Mouse (Mus musculus): Measurements from ENCODE around the gene Kcnip1. TPM values are rescaled to one million over a fixed set of nuclear protein-coding genes. Genes with fewer than 3 reads are reported as not detected.

The Kcnip1 gene
- polyA plus RNA-seq, 1 experiment from 2014 or later = 0.62 TPM

DNA sequence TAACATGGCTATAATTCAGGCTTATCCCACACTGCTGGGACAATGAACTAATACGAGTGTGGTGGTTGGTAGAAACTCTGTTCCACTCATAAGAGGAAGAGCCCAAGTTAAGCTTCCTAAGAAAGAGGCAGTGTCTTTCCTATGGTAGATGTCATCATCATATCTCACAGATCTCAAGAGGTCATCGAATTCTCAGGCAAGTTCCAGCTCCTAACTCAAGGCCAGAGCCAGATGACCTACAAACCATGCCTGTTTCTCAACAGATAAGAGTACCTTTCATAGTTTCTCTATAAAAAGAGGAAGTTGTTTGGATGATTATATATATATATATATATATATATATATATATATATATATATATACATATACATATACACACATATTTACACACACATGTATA, 6.4 kb downstream of the Kcnip1 start:
- 81% methylated on average over 2 of the region's 2 CpGs for WGBS
- no peak for DNase-seq
- Histone ChIP-seq H3K36me3 (ENCODE audit: insufficient read depth) (no peaks in the 10 kb centered on the region), H3K27ac (ENCODE audit: low read depth) (no peak overlapping the region), H3K4me2 (no peak overlapping the region), H3K4me3 (ENCODE audit: low read depth, low read length) (no peak overlapping the region), H3K27me3 (ENCODE audit: insufficient read depth, low read length) (no peaks in the 10 kb centered on the region), H3K9ac (no peak overlapping the region), H3K4me1 (ENCODE audit: insufficient read depth) (no peaks in the 10 kb centered on the region), H3K9me3 (ENCODE audit: low read depth, low read length) (no peaks in the 10 kb centered on the region)
- TF ChIP-seq CTCF (IDR thresholded peaks at IDR 0.05; ENCODE audit: low read depth) = no peak
- no peak for ATAC-seq (ENCODE audit: insufficient read depth)

GRCm38 (mm10) chr11:33980146-33980545, 12.8 kb downstream of the Kcnip1 start:
- Histone ChIP-seq H3K36me3 (ENCODE audit: insufficient read depth) (no peaks in the 10 kb centered on the region), H3K9ac (no peak overlapping the region), H3K27me3 (ENCODE audit: insufficient read depth, low read length) (no peaks in the 10 kb centered on the region), H3K4me2 (no peak overlapping the region), H3K9me3 (ENCODE audit: low read depth, low read length) (no peaks in the 10 kb centered on the region), H3K4me3 (ENCODE audit: low read depth, low read length) (no peak overlapping the region), H3K27ac (ENCODE audit: low read depth) (no peak overlapping the region), H3K4me1 (ENCODE audit: insufficient read depth) (no peaks in the 10 kb centered on the region)
- no peak for DNase-seq
- 66% methylated on average over 4 of the region's 4 CpGs for WGBS
- TF ChIP-seq CTCF (IDR thresholded peaks at IDR 0.05; ENCODE audit: low read depth) = no peak
- no peak for ATAC-seq (ENCODE audit: insufficient read depth)

DNA sequence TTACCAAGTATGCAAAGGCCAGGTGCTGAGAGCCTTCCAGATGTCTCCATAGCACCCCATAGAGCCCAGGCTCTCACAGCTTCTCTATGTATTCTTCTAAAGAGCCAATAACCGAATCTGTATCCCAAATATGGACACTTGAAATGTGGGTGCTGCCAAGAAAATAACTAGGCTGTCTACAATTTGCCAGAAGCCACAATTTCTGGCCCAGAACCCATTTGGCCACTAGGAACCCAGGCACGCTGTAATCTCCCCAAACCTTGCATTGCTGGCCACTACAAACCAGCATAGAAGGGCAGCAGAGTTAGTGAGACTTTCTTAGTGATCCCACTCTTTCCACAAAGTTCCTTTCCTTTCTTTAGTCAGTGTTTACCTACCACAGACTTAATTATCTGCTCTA, 17.8 kb downstream of the Kcnip1 start:
- TF ChIP-seq CTCF (IDR thresholded peaks at IDR 0.05; ENCODE audit: low read depth) = no peak
- ATAC-seq (ENCODE audit: insufficient read depth) (no peak), DNase-seq (no peak)
- Histone ChIP-seq H3K9me3 (ENCODE audit: low read depth, low read length) (no peaks in the 10 kb centered on the region), H3K4me3 (ENCODE audit: low read depth, low read length) (no peak overlapping the region), H3K4me1 (ENCODE audit: insufficient read depth) (no peaks in the 10 kb centered on the region), H3K27ac (ENCODE audit: low read depth) (no peak overlapping the region), H3K4me2 (no peak overlapping the region), H3K27me3 (ENCODE audit: insufficient read depth, low read length) (no peaks in the 10 kb centered on the region), H3K36me3 (ENCODE audit: insufficient read depth) (no peaks in the 10 kb centered on the region), H3K9ac (no peak overlapping the region)
- WGBS = 71% methylated on average over 2 of the region's 2 CpGs

DNA sequence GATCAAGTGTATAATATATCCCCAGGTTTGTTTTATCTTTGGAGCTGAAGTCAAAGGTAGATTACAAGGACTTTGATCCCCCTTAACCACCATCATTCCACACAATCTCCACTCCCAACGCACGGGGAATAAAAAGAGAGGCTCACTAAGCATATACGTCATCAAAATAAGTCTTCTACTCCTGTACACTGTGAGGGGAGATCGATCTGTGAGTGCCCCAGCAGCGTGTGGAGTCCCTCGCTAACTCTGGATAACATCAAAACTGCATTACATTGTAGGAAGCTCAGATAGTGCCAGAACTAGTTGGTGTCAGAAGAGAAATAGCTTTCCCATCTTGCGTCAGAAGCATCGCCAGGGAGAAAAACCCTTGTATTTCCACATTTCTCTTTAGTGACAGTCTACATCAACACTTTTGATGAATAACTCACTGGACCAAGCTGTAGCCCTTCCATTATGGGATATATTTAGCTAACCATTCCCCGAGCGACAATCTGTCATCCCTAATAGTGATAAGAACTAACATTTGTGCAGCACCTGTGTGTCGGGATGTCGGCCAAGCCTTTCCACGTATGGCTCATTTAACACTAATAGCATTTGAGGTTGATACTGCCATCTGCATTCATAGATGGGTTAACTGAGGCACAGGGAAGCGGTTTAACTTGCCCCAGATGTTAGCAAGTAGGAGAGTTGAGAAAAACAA, 18.5 kb downstream of the Kcnip1 start:
- no peak overlapping the region for H3K4me2 ChIP-seq
- ATAC-seq (ENCODE audit: insufficient read depth) (no peak), DNase-seq (peak; percentile 32)
- no peak for TF ChIP-seq CTCF (IDR thresholded peaks at IDR 0.05; ENCODE audit: low read depth)
- H3K36me3 ChIP-seq (ENCODE audit: insufficient read depth) = no peaks in the 10 kb centered on the region
- no peaks in the 10 kb centered on the region for H3K9me3 ChIP-seq (ENCODE audit: low read depth, low read length)
- no peak overlapping the region for H3K27ac ChIP-seq (ENCODE audit: low read depth)
- no peaks in the 10 kb centered on the region for H3K4me1 ChIP-seq (ENCODE audit: insufficient read depth)
- 44% methylated on average over 14 of the region's 14 CpGs for WGBS
- H3K4me3 ChIP-seq (ENCODE audit: low read depth, low read length) = no peak overlapping the region
- H3K27me3 ChIP-seq (ENCODE audit: insufficient read depth, low read length) = no peaks in the 10 kb centered on the region
- H3K9ac ChIP-seq = no peak overlapping the region

DNA sequence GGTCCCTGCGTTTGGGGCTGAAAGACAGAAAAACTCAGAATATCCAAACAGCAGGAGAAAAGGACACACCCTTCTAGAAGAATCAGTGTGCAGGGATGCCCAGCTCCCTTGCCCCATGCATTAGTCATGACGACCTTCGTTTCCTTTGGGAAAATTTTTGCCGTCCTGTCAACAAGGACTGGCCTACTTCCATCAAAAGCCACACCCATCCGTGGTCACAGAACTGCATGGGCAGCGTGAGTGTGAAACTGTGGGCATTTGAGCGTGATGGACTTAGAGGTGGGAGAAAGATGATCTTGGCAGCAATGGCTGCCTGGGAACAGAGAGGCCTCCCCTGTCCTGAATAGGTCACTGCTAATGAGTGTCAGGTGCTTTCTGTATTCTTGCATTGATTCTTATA, 20.8 kb downstream of the Kcnip1 start:
- no peak for ATAC-seq (ENCODE audit: insufficient read depth)
- 68% methylated on average over 7 of the region's 7 CpGs for WGBS
- Histone ChIP-seq H3K27me3 (ENCODE audit: insufficient read depth, low read length) (no peaks in the 10 kb centered on the region), H3K9ac (no peak overlapping the region), H3K4me1 (ENCODE audit: insufficient read depth) (no peaks in the 10 kb centered on the region), H3K4me3 (ENCODE audit: low read depth, low read length) (no peak overlapping the region), H3K4me2 (no peak overlapping the region), H3K9me3 (ENCODE audit: low read depth, low read length) (no peaks in the 10 kb centered on the region), H3K36me3 (ENCODE audit: insufficient read depth) (no peaks in the 10 kb centered on the region), H3K27ac (ENCODE audit: low read depth) (no peak overlapping the region)
- DNase-seq = no peak
- TF ChIP-seq CTCF (IDR thresholded peaks at IDR 0.05; ENCODE audit: low read depth) = no peak

GRCm38 (mm10) chr11:33969199-33969598, 23.8 kb downstream of the Kcnip1 start:
- Histone ChIP-seq H3K9me3 (ENCODE audit: low read depth, low read length) (no peaks in the 10 kb centered on the region), H3K4me2 (no peak overlapping the region), H3K27me3 (ENCODE audit: insufficient read depth, low read length) (no peaks in the 10 kb centered on the region), H3K9ac (no peak overlapping the region), H3K27ac (ENCODE audit: low read depth) (no peak overlapping the region), H3K4me1 (ENCODE audit: insufficient read depth) (no peaks in the 10 kb centered on the region), H3K4me3 (ENCODE audit: low read depth, low read length) (no peak overlapping the region), H3K36me3 (ENCODE audit: insufficient read depth) (no peaks in the 10 kb centered on the region)
- ATAC-seq (ENCODE audit: insufficient read depth) = peak; percentile 62; the same call in 1 of the 2 replicates
- DNase-seq = peak; percentile 27
- no peak for TF ChIP-seq CTCF (IDR thresholded peaks at IDR 0.05; ENCODE audit: low read depth)
- 40% methylated on average over 3 of the region's 3 CpGs for WGBS

DNA sequence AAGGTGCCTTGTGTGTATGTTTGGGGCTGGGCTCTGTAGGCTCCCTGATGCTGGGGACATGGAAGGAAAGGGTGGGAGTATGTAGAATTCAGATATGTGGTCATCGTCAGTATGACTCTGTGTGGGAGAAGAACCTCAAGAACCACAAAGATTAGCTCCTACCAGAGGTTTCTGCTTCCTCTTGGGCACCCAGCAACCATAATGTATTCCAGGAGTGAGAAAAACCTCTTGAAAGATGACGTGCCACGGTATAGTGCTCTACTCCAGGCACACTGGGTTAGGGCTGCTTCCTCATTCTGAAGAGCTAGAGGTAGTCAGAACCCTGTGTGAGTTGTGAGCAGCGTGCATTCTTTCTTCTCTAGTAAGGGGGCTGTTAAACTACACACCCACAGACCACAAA, 25.2 kb downstream of the Kcnip1 start:
- no peak for TF ChIP-seq CTCF (IDR thresholded peaks at IDR 0.05; ENCODE audit: low read depth)

More for the DNA sequence above, 25.2 kb downstream of the Kcnip1 start:
- H3K4me2 ChIP-seq = no peak overlapping the region
- peaks cover 6% of the 10 kb centered on the region; the same call in 1 of the 2 replicates for H3K4me1 ChIP-seq (ENCODE audit: insufficient read depth)
- ATAC-seq (ENCODE audit: insufficient read depth) (no peak), DNase-seq (no peak)
- H3K27me3 ChIP-seq (ENCODE audit: insufficient read depth, low read length) = no peaks in the 10 kb centered on the region
- 83% methylated on average over 4 of the region's 4 CpGs for WGBS
- H3K36me3 ChIP-seq (ENCODE audit: insufficient read depth) = no peaks in the 10 kb centered on the region
- H3K9ac ChIP-seq = no peak overlapping the region
- H3K9me3 ChIP-seq (ENCODE audit: low read depth, low read length) = no peaks in the 10 kb centered on the region
- H3K4me3 ChIP-seq (ENCODE audit: low read depth, low read length) = no peak overlapping the region
- no peak overlapping the region for H3K27ac ChIP-seq (ENCODE audit: low read depth)
